Mouse (Mus musculus): ENCODE results near the gene Cox4i2.

- TF ChIP-seq CTCF (IDR thresholded peaks at IDR 0.05; ENCODE audit: low read depth, low read length) (no peak), POLR2A (IDR thresholded peaks at IDR 0.05; ENCODE audit: extremely low read depth, insufficient read depth, low read length) (no peak)
Observed at GRCm38 (mm10) chr2:152764172-152765044, 10.4 kb downstream of the Cox4i2 start.

All from liver, adult 2 months (tissue).